12 mouse cellular contexts compared by ENCODE assay signal in genomic region chr5:107017544-107017943, GRCm38 (mm10). TPM values are rescaled to one million over a fixed set of nuclear protein-coding genes. Genes with fewer than 3 reads are reported as not detected.
A peak's percentile ranks its signal among the peaks of the same experiment; 100 is the strongest.
DNase-seq lines count a peak whose midpoint lies in the region; ATAC-seq and TF ChIP-seq lines count a peak whose summit lies in the region.
"Had no signal": no experiment of that assay in that cellular context is flagged by ENCODE, and none has a peak within 500 bp of the region (broad histone marks: within the 10 kb centered on the region; RNA-seq: fewer than 3 reads in every experiment).

No protein-coding gene starts in this region.

- no peaks in the 10 kb centered on the region for H3K9me3 ChIP-seq in intestine, postnatal 0 days (ENCODE audit: control insufficient read depth)
- H3K9me3 ChIP-seq in intestine, embryonic 16.5 days (ENCODE audit: control insufficient read depth, low read length), result no peaks in the 10 kb centered on the region
- H3K9me3 ChIP-seq in E14TG2a.4 (ENCODE audit: low read length), result no peaks in the 10 kb centered on the region

- H3K27me3 ChIP-seq in intestine, postnatal 0 days (replicated peaks; ENCODE audit: control insufficient read depth, insufficient read depth, low read length), result no peaks in the 10 kb centered on the region
- no peaks in the 10 kb centered on the region for H3K27me3 ChIP-seq in intestine, embryonic 16.5 days (replicated peaks; ENCODE audit: control insufficient read depth, insufficient read depth, low read length)
- peaks cover 23% of the 10 kb centered on the region for H3K27me3 ChIP-seq in E14TG2a.4 (ENCODE audit: insufficient read depth, low read length)

- peaks cover 19% of the 10 kb centered on the region for H3K4me1 ChIP-seq in intestine, postnatal 0 days (replicated peaks; ENCODE audit: control insufficient read depth, insufficient read depth, low read length)
- H3K4me1 ChIP-seq in intestine, embryonic 16.5 days (ENCODE audit: control insufficient read depth, insufficient read depth, low read length), result peaks cover 38% of the 10 kb centered on the region
- H3K4me1 ChIP-seq in E14TG2a.4 (replicated peaks; ENCODE audit: low read depth, low read length), result no peaks in the 10 kb centered on the region

- no peak overlapping the region for H3K4me3 ChIP-seq in intestine, postnatal 0 days (ENCODE audit: low read depth, low read length)
- no peak overlapping the region for H3K4me3 ChIP-seq in intestine, embryonic 16.5 days (ENCODE audit: low read length)
- no peak overlapping the region for H3K4me3 ChIP-seq in E14TG2a.4 (replicated peaks; ENCODE audit: low read length)
- H3K4me3 ChIP-seq: forebrain, embryonic 13.5 days had no signal

- peak; percentile 36 for DNase-seq in A20 (ENCODE audit: low read depth, low spot score)
- peak; percentile 34 for DNase-seq in induced T-regulatory cell, adult 2 months (ENCODE audit: low read depth)
- DNase-seq in right cerebral cortex, postnatal 25 days, result no peak
- no peak for DNase-seq in layer of hippocampus, adult 8-10 months (ENCODE audit: low spot score in 2 of 2)
- DNase-seq: cerebellum, adult 18-20 months; heart, adult 18-20 months; right cerebral cortex, postnatal 14 days had no signal

- no peaks in the 10 kb centered on the region for H3K36me3 ChIP-seq in intestine, postnatal 0 days (ENCODE audit: control insufficient read depth, insufficient read depth)
- H3K36me3 ChIP-seq in intestine, embryonic 16.5 days (ENCODE audit: control insufficient read depth, insufficient read depth, low read length), result no peaks in the 10 kb centered on the region
- no peaks in the 10 kb centered on the region for H3K36me3 ChIP-seq in E14TG2a.4 (ENCODE audit: insufficient read depth, low read length)

- H3K27ac ChIP-seq in intestine, postnatal 0 days (ENCODE audit: low read depth, low read length), result no peak overlapping the region
- no peak overlapping the region for H3K27ac ChIP-seq in intestine, embryonic 16.5 days (ENCODE audit: low read length)
- H3K27ac ChIP-seq: forebrain, embryonic 13.5 days; hindbrain, embryonic 14.5 days had no signal

- WGBS in intestine, postnatal 0 days, result 70% methylated on average over 2 of the region's 2 CpGs
- WGBS in intestine, embryonic 16.5 days, result 67% methylated on average over 2 of the region's 2 CpGs

- H3K9ac ChIP-seq in intestine, postnatal 0 days (ENCODE audit: low read depth, low read length), result no peak overlapping the region
- no peak overlapping the region for H3K9ac ChIP-seq in intestine, embryonic 16.5 days (ENCODE audit: low read depth, low read length)
- H3K9ac ChIP-seq: forebrain, embryonic 13.5 days; hindbrain, embryonic 14.5 days had no signal

- ATAC-seq in intestine, postnatal 0 days, result no peak
- no peak for ATAC-seq in intestine, embryonic 16.5 days
- ATAC-seq: forebrain, embryonic 13.5 days had no signal

- TF ChIP-seq CTCF in intestine, postnatal 0 days (IDR thresholded peaks at IDR 0.05; ENCODE audit: low read depth), result peak; percentile 58
- TF ChIP-seq CTCF in E14TG2a.4 (conservative IDR thresholded peaks at IDR 0.05; ENCODE audit: low read length), result peak; percentile 43

- no peak overlapping the region for H3K4me2 ChIP-seq in intestine, postnatal 0 days (replicated peaks; ENCODE audit: low read depth)
- H3K4me2 ChIP-seq in intestine, embryonic 16.5 days (ENCODE audit: low read depth, low read length), result no peak overlapping the region
- H3K4me2 ChIP-seq: forebrain, embryonic 13.5 days; hindbrain, embryonic 14.5 days had no signal

RNA-seq across cellular contexts. Expression of gene Cdc7, which starts 53.4 kb away (rescaled TPM):
- polyA plus RNA-seq in intestine, postnatal 0 days (2015; fragmentation: Nextera tagmentation; extraction: Ambion mirVana), result 5.1 and 5.5 TPM in 2 replicates
- 26.4 and 30.1 TPM in 2 replicates for polyA plus RNA-seq in intestine, embryonic 16.5 days (2015; fragmentation: Nextera tagmentation; extraction: Ambion mirVana)
- 10 to 100 TPM in 3 of 4 experiments, 1 to 10 TPM in 1; 9.8 to 20.7 (median 16.0) TPM for total RNA-seq in layer of hippocampus, adult 8-10 months (2022)

Comparison
In these comparisons a context has a peak if more than half of its experiments do, and no peak if none do; other contexts are left out.
1. DNase-seq: peak in A20 (single experiment) and induced T-regulatory cell, adult 2 months (single experiment); none in right cerebral cortex, postnatal 25 days (single experiment) and layer of hippocampus, adult 8-10 months (0 of 2).